Mouse (Mus musculus): Measurements from ENCODE around the gene Ndel1. TPM values are rescaled to one million over a fixed set of nuclear protein-coding genes. Genes with fewer than 3 reads are reported as not detected.

Gene Ndel1
- polyA plus RNA-seq, 1 experiment from 2014 or later, result 67.7 TPM

GRCm38 (mm10) chr11:68902367-68902766 lies 30.7 kb upstream of the Ndel1 start:
- WGBS, result 4% methylated on average over 11 of the region's 11 CpGs
- Histone ChIP-seq H3K4me3 (peak overlapping the region; percentile 94), H3K9me3 (replicated peaks) (no peaks in the 10 kb centered on the region), H3K27ac (no peak overlapping the region), H3K27me3 (0 out of 2 replicates have a peak, but pooled peaks cover 4% of the 10 kb centered on the region), H3K4me2 (peak overlapping the region; percentile 77), H3K9ac (peak overlapping the region; percentile 99), H3K36me3 (ENCODE audit: poor library complexity, severe bottlenecking) (peaks cover 49% of the 10 kb centered on the region), H3K4me1 (peaks cover 8% of the 10 kb centered on the region)
- ATAC-seq, result no peak

GRCm38 (mm10) chr11:68902047-68902364 lies 30.3 kb upstream of the Ndel1 start:
- Histone ChIP-seq H3K27ac (peak overlapping the region; percentile 88), H3K4me2 (peak overlapping the region; percentile 77), H3K4me1 (peaks cover 8% of the 10 kb centered on the region), H3K27me3 (0 out of 2 replicates have a peak, but pooled peaks cover 4% of the 10 kb centered on the region), H3K9ac (peak overlapping the region; percentile 99), H3K9me3 (replicated peaks) (no peaks in the 10 kb centered on the region), H3K36me3 (ENCODE audit: poor library complexity, severe bottlenecking) (peaks cover 46% of the 10 kb centered on the region), H3K4me3 (peak overlapping the region; percentile 94)
- under 1% methylated on average over 10 of the region's 10 CpGs for WGBS
- no peak for ATAC-seq

DNA sequence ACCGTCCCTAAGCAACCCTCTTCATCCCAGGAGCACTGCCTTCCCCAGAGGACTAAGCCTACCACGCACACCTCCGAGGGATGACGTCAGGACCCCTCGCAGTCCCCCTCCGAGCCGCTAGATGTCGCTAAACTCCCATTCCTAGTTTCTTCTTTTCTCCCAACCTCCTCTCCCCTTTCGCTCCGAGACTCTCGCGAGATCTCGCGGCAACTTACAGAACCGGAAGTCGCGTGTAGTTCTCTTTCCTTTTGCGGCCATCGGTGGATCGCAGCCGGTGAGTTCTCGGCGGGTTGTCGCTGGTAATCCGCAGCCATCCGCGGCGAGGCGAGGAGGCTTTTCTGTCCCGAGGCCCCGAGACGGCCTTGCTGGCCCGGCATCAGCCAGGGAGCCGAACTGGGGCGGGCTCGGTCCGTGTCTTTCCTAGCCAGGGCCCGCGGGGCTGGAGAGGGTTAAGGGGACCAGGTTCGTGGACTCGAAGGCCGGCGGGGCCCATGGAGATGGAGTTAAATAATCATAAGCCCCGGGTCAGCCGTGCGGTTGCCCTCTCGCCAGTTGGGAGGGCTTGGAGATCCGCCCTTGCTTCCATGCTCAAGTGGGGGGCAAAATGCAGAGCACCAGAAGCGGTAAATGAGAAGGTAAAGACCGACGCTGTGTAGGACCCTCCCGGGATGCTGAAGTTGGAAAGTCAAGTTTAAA lies 29.8 kb upstream of the Ndel1 start, which contains the start of gene Rpl26:
Rpl26 (plus strand) TSS at position 233 of the 696 bp plus-strand sequence.
- Histone ChIP-seq H3K9ac (peak within 1 kb of the TSS; percentile 99), H3K27me3 (0 out of 2 replicates have a peak, but pooled peaks cover 4% of the 10 kb centered on the region), H3K4me1 (peaks cover 8% of the 10 kb centered on the region), H3K36me3 (ENCODE audit: poor library complexity, severe bottlenecking) (peaks cover 40% of the 10 kb centered on the region), H3K9me3 (replicated peaks) (no peaks in the 10 kb centered on the region), H3K4me2 (peak within 1 kb of the TSS; percentile 77), H3K4me3 (peak within 1 kb of the TSS; percentile 94), H3K27ac (peak within 1 kb of the TSS; percentile 88)
- peak; percentile 92 for ATAC-seq
- WGBS, result under 1% methylated on average over 52 of the region's 52 CpGs

DNA sequence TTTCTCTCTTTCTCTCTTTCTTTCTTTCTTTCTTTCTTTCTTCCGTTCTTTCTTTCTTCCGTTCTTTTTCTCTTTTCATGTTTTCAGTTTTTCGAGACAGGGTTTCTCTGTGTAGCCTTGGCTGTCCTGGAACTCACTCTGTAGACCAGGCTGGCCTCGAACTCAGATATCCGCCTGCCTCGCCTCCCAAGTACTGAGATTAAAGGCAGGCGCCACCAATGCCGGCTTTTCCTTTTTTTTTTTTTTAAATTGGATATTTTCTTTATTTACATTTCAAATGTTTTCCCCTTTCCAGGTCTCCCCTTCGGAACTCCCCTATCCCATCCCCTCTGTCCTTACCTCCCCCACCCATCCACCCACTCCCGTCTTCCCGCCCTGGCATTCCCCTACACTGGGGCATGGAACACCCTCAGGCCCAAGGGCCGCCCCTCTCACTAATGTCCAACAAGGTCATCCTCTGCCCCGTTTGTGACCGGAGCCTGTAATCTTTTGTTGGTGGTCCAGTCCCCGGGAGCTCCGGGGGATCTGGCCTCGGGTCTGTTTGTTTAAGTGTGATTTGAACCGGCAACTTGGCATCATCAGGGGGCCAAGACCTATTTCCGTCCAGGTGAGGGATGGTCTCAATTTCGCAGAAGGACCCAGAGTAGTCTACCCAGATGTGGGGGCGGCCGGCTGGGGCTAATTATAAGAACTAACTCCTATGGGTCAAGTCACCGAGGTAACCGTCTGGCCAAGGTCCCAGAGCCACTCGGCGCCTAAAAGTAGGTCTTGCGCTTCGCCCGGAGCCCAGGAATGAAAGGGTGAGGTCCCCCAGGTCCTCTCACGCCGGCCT lies 29.1 kb upstream of the Ndel1 start:
- Histone ChIP-seq H3K27me3 (0 out of 2 replicates have a peak, but pooled peaks cover 4% of the 10 kb centered on the region), H3K4me1 (peaks cover 8% of the 10 kb centered on the region), H3K4me3 (peak overlapping the region; percentile 94), H3K9me3 (replicated peaks) (no peaks in the 10 kb centered on the region), H3K4me2 (peak overlapping the region; percentile 77), H3K36me3 (ENCODE audit: poor library complexity, severe bottlenecking) (peaks cover 33% of the 10 kb centered on the region), H3K27ac (no peak overlapping the region), H3K9ac (peak overlapping the region; percentile 46)
- WGBS, result 29% methylated on average over 31 of the region's 31 CpGs
- peak; percentile 39; the same call in 1 of the 2 replicates for ATAC-seq

DNA sequence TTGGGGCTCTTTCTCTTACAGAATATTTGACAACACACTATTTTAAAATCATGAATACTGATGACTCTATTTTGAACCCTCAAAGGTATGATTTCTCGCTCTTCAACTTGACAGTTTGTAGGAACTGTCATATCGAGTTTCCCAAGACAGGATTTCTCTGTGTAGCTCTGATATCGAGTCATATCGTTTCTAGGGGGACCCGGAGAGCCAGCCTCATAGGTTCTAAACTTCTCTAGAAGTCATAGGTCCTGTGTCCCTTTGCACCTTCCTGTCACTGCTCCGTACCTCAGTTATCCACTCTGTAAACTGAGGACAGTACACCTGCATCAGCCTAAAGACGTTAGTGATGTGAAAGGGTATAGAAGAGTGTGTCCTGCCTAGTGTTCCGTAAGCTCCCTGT lies 28.2 kb upstream of the Ndel1 start:
- H3K4me1 ChIP-seq, result peaks cover 8% of the 10 kb centered on the region
- 93% methylated on average over 8 of the region's 8 CpGs for WGBS
- H3K9ac ChIP-seq, result no peak overlapping the region
- no peak overlapping the region for H3K4me3 ChIP-seq
- peaks cover 24% of the 10 kb centered on the region for H3K36me3 ChIP-seq (ENCODE audit: poor library complexity, severe bottlenecking)
- H3K27me3 ChIP-seq, result 0 out of 2 replicates have a peak, but pooled peaks cover 4% of the 10 kb centered on the region
- no peak overlapping the region for H3K4me2 ChIP-seq
- no peaks in the 10 kb centered on the region for H3K9me3 ChIP-seq (replicated peaks)
- no peak overlapping the region for H3K27ac ChIP-seq
- ATAC-seq, result no peak

- Histone ChIP-seq H3K4me1 (peaks cover 8% of the 10 kb centered on the region), H3K9ac (no peak overlapping the region), H3K36me3 (ENCODE audit: poor library complexity, severe bottlenecking) (peaks cover 13% of the 10 kb centered on the region), H3K9me3 (replicated peaks) (no peaks in the 10 kb centered on the region), H3K4me3 (no peak overlapping the region), H3K27me3 (0 out of 2 replicates have a peak, but pooled peaks cover 4% of the 10 kb centered on the region), H3K27ac (no peak overlapping the region), H3K4me2 (no peak overlapping the region)
- no peak for ATAC-seq
- 88% methylated on average over 6 of the region's 6 CpGs for WGBS
These were observed 27.1 kb upstream of the Ndel1 start for GRCm38 (mm10) chr11:68898790-68899189.

DNA sequence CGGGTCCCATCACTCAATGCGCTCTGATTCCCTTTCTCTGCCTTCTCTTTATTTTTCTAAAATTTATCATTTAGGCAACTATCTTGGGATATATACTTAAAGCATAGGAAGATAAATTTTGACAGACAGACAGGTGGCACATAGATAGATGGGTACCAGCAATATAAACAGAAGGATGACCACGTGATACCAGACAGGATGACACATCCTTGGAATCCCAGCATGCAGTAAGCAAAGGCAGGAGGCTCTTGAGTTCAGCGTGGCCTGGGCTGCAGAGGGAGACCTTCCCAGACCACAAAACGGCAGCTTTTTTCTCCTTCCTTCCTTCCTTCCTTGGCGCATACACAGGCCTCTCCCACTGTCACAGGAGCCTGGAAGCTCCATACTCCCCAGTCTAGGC lies 26.2 kb upstream of the Ndel1 start:
- 80% methylated on average over 6 of the region's 6 CpGs for WGBS

GRCm38 (mm10) chr11:68897120-68897519 lies 25.5 kb upstream of the Ndel1 start:
- Histone ChIP-seq H3K9me3 (replicated peaks) (no peaks in the 10 kb centered on the region), H3K4me1 (no peaks in the 10 kb centered on the region), H3K27ac (no peak overlapping the region), H3K4me2 (no peak overlapping the region), H3K36me3 (ENCODE audit: poor library complexity, severe bottlenecking) (no peaks in the 10 kb centered on the region), H3K9ac (no peak overlapping the region), H3K27me3 (0 out of 2 replicates have a peak, but pooled peaks cover 4% of the 10 kb centered on the region), H3K4me3 (no peak overlapping the region)
- WGBS, result 45% methylated on average over 4 of the region's 4 CpGs
- ATAC-seq, result no peak

More for the DNA sequence above, 26.2 kb upstream of the Ndel1 start:
- H3K36me3 ChIP-seq (ENCODE audit: poor library complexity, severe bottlenecking), result peaks cover 4% of the 10 kb centered on the region
- no peaks in the 10 kb centered on the region for H3K9me3 ChIP-seq (replicated peaks)
- no peak overlapping the region for H3K9ac ChIP-seq
- H3K27ac ChIP-seq, result no peak overlapping the region
- no peak overlapping the region for H3K4me2 ChIP-seq
- 0 out of 2 replicates have a peak, but pooled peaks cover 4% of the 10 kb centered on the region for H3K27me3 ChIP-seq
- H3K4me3 ChIP-seq, result no peak overlapping the region
- peaks cover 6% of the 10 kb centered on the region for H3K4me1 ChIP-seq
- no peak for ATAC-seq

- Histone ChIP-seq H3K9ac (no peak overlapping the region), H3K27me3 (0 out of 2 replicates have a peak, but pooled peaks cover 4% of the 10 kb centered on the region), H3K9me3 (replicated peaks) (no peaks in the 10 kb centered on the region), H3K4me3 (no peak overlapping the region), H3K4me2 (no peak overlapping the region), H3K27ac (no peak overlapping the region), H3K36me3 (ENCODE audit: poor library complexity, severe bottlenecking) (no peaks in the 10 kb centered on the region), H3K4me1 (no peaks in the 10 kb centered on the region)
- no peak for ATAC-seq
- WGBS, result 96% methylated on average over 5 of the region's 5 CpGs
These were observed 24.6 kb upstream of the Ndel1 start for GRCm38 (mm10) chr11:68896247-68896646.

DNA sequence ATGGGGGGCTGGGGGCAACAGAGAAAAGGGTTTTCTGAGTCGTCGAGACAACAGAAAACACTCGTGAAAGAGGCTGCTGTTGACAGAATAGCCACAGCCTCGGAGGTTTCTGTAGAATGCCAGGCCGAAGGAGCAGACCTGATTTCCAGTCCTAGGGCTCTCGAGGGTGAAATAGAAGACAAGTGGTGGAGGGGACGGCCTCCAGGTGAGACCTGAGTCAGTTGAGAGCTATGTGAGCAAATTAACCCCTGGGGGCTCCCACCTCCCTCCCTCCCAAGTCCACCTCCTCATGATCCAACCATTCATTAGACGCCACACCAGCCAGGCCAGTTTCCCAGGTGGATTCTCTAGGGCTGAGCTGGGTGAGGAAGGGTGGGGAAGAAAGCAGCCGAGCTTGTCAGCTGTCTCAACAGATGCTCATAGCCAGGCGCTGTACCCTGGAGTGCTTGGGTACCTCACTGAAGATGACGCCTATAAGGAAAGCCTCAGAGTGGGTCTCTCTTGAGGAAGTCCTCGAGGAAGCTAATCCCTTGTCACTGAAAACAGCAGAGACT lies 22.3 kb upstream of the Ndel1 start:
- no peak for ATAC-seq
- WGBS, result 79% methylated on average over 12 of the region's 12 CpGs

GRCm38 (mm10) chr11:68892233-68892832 lies 20.7 kb upstream of the Ndel1 start:
- Histone ChIP-seq H3K4me1 (no peaks in the 10 kb centered on the region), H3K27me3 (no peaks in the 10 kb centered on the region), H3K36me3 (ENCODE audit: poor library complexity, severe bottlenecking) (no peaks in the 10 kb centered on the region), H3K27ac (no peak overlapping the region), H3K9ac (no peak overlapping the region), H3K4me3 (no peak overlapping the region), H3K9me3 (replicated peaks) (no peaks in the 10 kb centered on the region), H3K4me2 (no peak overlapping the region)
- WGBS, result 86% methylated on average over 14 of the region's 15 CpGs
- no peak for ATAC-seq

More for the DNA sequence above, 22.3 kb upstream of the Ndel1 start:
- no peak overlapping the region for H3K27ac ChIP-seq
- no peak overlapping the region for H3K4me2 ChIP-seq
- H3K4me3 ChIP-seq, result no peak overlapping the region
- no peaks in the 10 kb centered on the region for H3K9me3 ChIP-seq (replicated peaks)
- no peak overlapping the region for H3K9ac ChIP-seq
- H3K4me1 ChIP-seq, result no peaks in the 10 kb centered on the region
- no peaks in the 10 kb centered on the region for H3K36me3 ChIP-seq (ENCODE audit: poor library complexity, severe bottlenecking)
- H3K27me3 ChIP-seq, result no peaks in the 10 kb centered on the region
